Mouse (Mus musculus) midbrain, postnatal 0 days (tissue): ENCODE measurements around the gene Tm2d1. TPM values are rescaled to one million over a fixed set of nuclear protein-coding genes. Genes with fewer than 3 reads are reported as not detected.

Source experiments
- ATAC-seq: fragments of 200-750 bp; cut with Nextera tagmentation; 2 replicates; pipeline ENCODE4 v1.8.0; 2017; ENCODE audit warnings: moderate number of reproducible peaks, mild to moderate bottlenecking, moderate TSS enrichment, moderate library complexity; ENCODE audit not compliant: low FRiP score
- DNase-seq: peaks from one replicate; pipeline ENCODE4 v3.0.0-alpha.2; 2015; ENCODE audit warnings: low spot score
- H3K27ac ChIP-seq: fragments of 300-500 bp; sonication (generic); 2 replicates; pipeline ENCODE4 v1.5.1; 2014; ENCODE audit warnings: low read depth, mild to moderate bottlenecking, low read length, mixed read lengths
- H3K27me3 ChIP-seq: fragments of 300-500 bp; sonication (generic); 2 replicates; pipeline ENCODE4 v1.6.1; 2014; ENCODE audit warnings: low read length, control low read depth, mixed read lengths; ENCODE audit not compliant: insufficient read depth
- H3K36me3 ChIP-seq: fragments of 300-500 bp; sonication (generic); 2 replicates; pipeline ENCODE4 v1.6.1; 2014; ENCODE audit warnings: low read length, control low read depth, mixed read lengths; ENCODE audit not compliant: insufficient read depth
- H3K4me1 ChIP-seq: fragments of 300-500 bp; sonication (generic); 2 replicates; pipeline ENCODE4 v1.6.1; 2014; ENCODE audit warnings: mild to moderate bottlenecking, control low read depth, antibody characterized with exemption, low read length, mixed read lengths; ENCODE audit not compliant: insufficient read depth
- H3K4me2 ChIP-seq: fragments of 300-500 bp; sonication (generic); 2 replicates; pipeline ENCODE4 v1.6.1; 2014; ENCODE audit warnings: low read depth, mild to moderate bottlenecking, low read length, mixed read lengths; ENCODE audit not compliant: poor library complexity, severe bottlenecking
- H3K4me3 ChIP-seq: fragments of 300-500 bp; sonication (generic); 2 replicates; pipeline ENCODE4 v1.5.1; 2014; ENCODE audit warnings: low read depth, mild to moderate bottlenecking, low read length, moderate library complexity
- H3K9ac ChIP-seq: fragments of 300-500 bp; sonication (generic); replicated peaks from 2 replicates; pipeline ENCODE4 v1.6.1; 2014; ENCODE audit warnings: mild to moderate bottlenecking, low read length, moderate library complexity, mixed read lengths; ENCODE audit not compliant: poor library complexity, severe bottlenecking
- H3K9me3 ChIP-seq: fragments of 300-500 bp; sonication (generic); 2 replicates; pipeline ENCODE4 v1.6.1; 2016; ENCODE audit warnings: low read length, control low read depth
- CTCF ChIP-seq: IDR thresholded peaks from 2 replicates; pipeline ENCODE4 v1.5.1; 2016; ENCODE audit warnings: antibody characterized with exemption, mild to moderate bottlenecking
- WGBS: fragments of 180-500 bp; shearing (Covaris S2); extraction: QIAGEN DNeasy Blood & Tissue Kit; methylation state at CpG from one replicate; pipeline ENCODE4 v1.1.7; 2014; 5-methylcytosine and 5-hydroxymethylcytosine counted together
- polyA plus RNA-seq: library from polyadenylated mRNA; unstranded; fragments of >200 nt; fragmentation: Nextera tagmentation; extraction: Ambion mirVana; gene quantifications from 2 replicates; pipeline ENCODE4 v1.2.1, GENCODE M21; 2015
- total RNA-seq: library from RNA; depleted of rRNA; stranded (reverse); fragments of >200 nt; gene quantifications from 2 replicates; pipeline ENCODE4 v1.2.3, GENCODE M21; 2014

Tm2d1 gene
- total and polyA plus RNA-seq, 2 experiments from 2014 or later = 61.1 to 159 TPM

- 62% methylated on average over 4 of the region's 4 CpGs for WGBS
- Histone ChIP-seq H3K27me3 (no peaks in the 10 kb centered on the region), H3K4me3 (no peak overlapping the region), H3K27ac (no peak overlapping the region), H3K4me2 (no peak overlapping the region), H3K4me1 (no peaks in the 10 kb centered on the region), H3K36me3 (no peaks in the 10 kb centered on the region), H3K9me3 (no peaks in the 10 kb centered on the region), H3K9ac (no peak overlapping the region)
- no peak for ATAC-seq
- TF ChIP-seq CTCF = peak; percentile 35
- DNase-seq = no peak
Measured at GRCm38 (mm10) chr4:98375401-98375800, 7.7 kb downstream of the Tm2d1 start.

GRCm38 (mm10) chr4:98358034-98358809 lies 24.9 kb downstream of the Tm2d1 start:
- DNase-seq = no peak
- ATAC-seq = no peak
- Histone ChIP-seq H3K4me1 (no peaks in the 10 kb centered on the region), H3K27ac (no peak overlapping the region), H3K9me3 (no peaks in the 10 kb centered on the region), H3K27me3 (no peaks in the 10 kb centered on the region), H3K4me3 (no peak overlapping the region), H3K9ac (no peak overlapping the region), H3K36me3 (peaks cover 12% of the 10 kb centered on the region), H3K4me2 (no peak overlapping the region)
- TF ChIP-seq CTCF = no peak
- 98% methylated on average over 9 of the region's 9 CpGs for WGBS

GRCm38 (mm10) chr4:98348580-98348979 lies 34.5 kb downstream of the Tm2d1 start:
- Histone ChIP-seq H3K9me3 (no peaks in the 10 kb centered on the region), H3K4me2 (no peak overlapping the region), H3K9ac (no peak overlapping the region), H3K4me1 (no peaks in the 10 kb centered on the region), H3K36me3 (no peaks in the 10 kb centered on the region), H3K27me3 (no peaks in the 10 kb centered on the region), H3K27ac (no peak overlapping the region), H3K4me3 (no peak overlapping the region)
- TF ChIP-seq CTCF = no peak
- DNase-seq = no peak
- 92% methylated on average over 5 of the region's 5 CpGs for WGBS
- no peak for ATAC-seq

- 93% methylated on average over 10 of the region's 10 CpGs for WGBS
- no peak overlapping the region for H3K27ac ChIP-seq
- no peaks in the 10 kb centered on the region for H3K4me1 ChIP-seq
- H3K4me2 ChIP-seq = no peak overlapping the region
- H3K27me3 ChIP-seq = no peaks in the 10 kb centered on the region
- H3K9ac ChIP-seq = no peak overlapping the region
- no peak overlapping the region for H3K4me3 ChIP-seq
- DNase-seq = no peak
- H3K36me3 ChIP-seq = no peaks in the 10 kb centered on the region
- TF ChIP-seq CTCF = no peak
- H3K9me3 ChIP-seq = no peaks in the 10 kb centered on the region
- ATAC-seq = no peak
Measured at GRCm38 (mm10) chr4:98345783-98346182, 37.3 kb downstream of the Tm2d1 start.

DNA sequence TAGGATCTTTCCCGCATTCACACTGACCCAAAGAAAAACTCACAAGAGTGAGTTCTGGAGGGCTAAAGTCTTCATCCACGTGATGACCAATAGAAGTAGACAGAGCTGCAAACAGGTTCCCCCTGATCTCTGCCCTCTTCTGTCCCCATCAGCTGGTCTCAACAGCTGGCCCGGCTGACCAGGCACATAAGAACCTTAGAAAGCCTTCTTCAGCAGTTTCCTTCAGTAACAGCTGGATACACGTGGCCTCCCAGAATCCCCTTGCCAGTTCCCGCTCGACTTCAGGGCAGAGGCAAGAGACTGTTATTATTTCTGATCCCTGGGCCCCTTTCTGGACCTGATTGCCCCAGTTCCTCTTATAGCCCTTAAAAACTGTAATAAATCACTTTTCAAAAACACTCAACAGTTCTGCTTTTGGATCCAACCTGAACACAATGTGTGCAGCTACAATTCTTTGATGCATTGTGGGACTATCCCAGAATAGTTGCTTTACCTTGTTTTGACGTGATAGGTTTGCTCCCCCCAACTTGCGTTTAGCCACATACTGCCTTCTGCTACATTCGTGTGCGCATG lies 43.0 kb downstream of the Tm2d1 start:
- H3K27ac ChIP-seq = no peak overlapping the region
- H3K36me3 ChIP-seq = no peaks in the 10 kb centered on the region

More for the DNA sequence above, 43.0 kb downstream of the Tm2d1 start:
- no peak for DNase-seq
- Histone ChIP-seq H3K27me3 (no peaks in the 10 kb centered on the region), H3K4me3 (no peak overlapping the region), H3K4me2 (no peak overlapping the region), H3K9me3 (no peaks in the 10 kb centered on the region), H3K4me1 (no peaks in the 10 kb centered on the region), H3K9ac (no peak overlapping the region)
- WGBS = 81% methylated on average over 10 of the region's 10 CpGs
- ATAC-seq = no peak
- no peak for TF ChIP-seq CTCF
